Mouse (Mus musculus) C2C12 (cell line): ENCODE data around the gene Zfhx3.

Experiments used
- CTCF ChIP-seq: IDR thresholded peaks from one replicate; pipeline ENCODE4 v1.5.1; 2011; ENCODE audit not compliant: control insufficient read depth, insufficient read depth, insufficient read length
- FOSL1 ChIP-seq: IDR thresholded peaks from one replicate; pipeline ENCODE4 v1.8.0; 2011; ENCODE audit warnings: mild to moderate bottlenecking, low read length; ENCODE audit not compliant: poor library complexity, insufficient read depth, severe bottlenecking
- MAX ChIP-seq: IDR thresholded peaks from one replicate; pipeline ENCODE4 v1.6.1; 2011; ENCODE audit warnings: mild to moderate bottlenecking, control low read depth
- MYOD1 ChIP-seq: IDR thresholded peaks from one replicate; pipeline ENCODE4 v1.6.1; 2011; ENCODE audit warnings: low read depth; ENCODE audit not compliant: control insufficient read depth, insufficient read length
- MYOG ChIP-seq: IDR thresholded peaks from one replicate; pipeline ENCODE4 v1.6.1; 2011; ENCODE audit not compliant: control insufficient read depth, insufficient read length; ENCODE audit errors: extremely low read depth
- USF1 ChIP-seq: IDR thresholded peaks from one replicate; pipeline ENCODE4 v1.6.1; 2011; ENCODE audit warnings: low read depth, mild to moderate bottlenecking, control low read depth, moderate library complexity

GRCm38 (mm10) chr8:108392909-108393308, 450.5 kb downstream of the Zfhx3 start:
- TF ChIP-seq CTCF (no peak), MAX (no peak), MYOG (no peak), USF1 (no peak), FOSL1 (no peak), MYOD1 (no peak)
